Mouse (Mus musculus) embryonic facial prominence, embryonic 13.5 days (tissue): Measurements from ENCODE around the gene Park7. TPM values are rescaled to one million over a fixed set of nuclear protein-coding genes. Genes with fewer than 3 reads are reported as not detected.

Source experiments
- ATAC-seq: fragments of 200-750 bp; cut with Nextera tagmentation; 2 replicates; pipeline ENCODE4 v1.8.0; 2017; ENCODE audit warnings: low read depth; ENCODE audit not compliant: insufficient number of reproducible peaks, insufficient read depth, low FRiP score, low TSS enrichment
- H3K27ac ChIP-seq: fragments of 300-500 bp; sonication (generic); 2 replicates; pipeline ENCODE4 v1.5.1; 2015; ENCODE audit warnings: moderate library complexity, mild to moderate bottlenecking, inconsistent platforms
- H3K27me3 ChIP-seq: fragments of 300-500 bp; sonication (generic); 2 replicates; pipeline ENCODE4 v1.6.1; 2015; ENCODE audit warnings: mild to moderate bottlenecking, inconsistent platforms
- H3K36me3 ChIP-seq: fragments of 300-500 bp; sonication (generic); 2 replicates; pipeline ENCODE4 v1.6.1; 2015; ENCODE audit warnings: mild to moderate bottlenecking, inconsistent platforms
- H3K4me1 ChIP-seq: fragments of 300-500 bp; sonication (generic); 2 replicates; pipeline ENCODE4 v1.6.1; 2015; ENCODE audit warnings: inconsistent platforms
- H3K4me2 ChIP-seq: fragments of 300-500 bp; sonication (generic); 2 replicates; pipeline ENCODE4 v1.6.1; 2015; ENCODE audit warnings: moderate library complexity, mild to moderate bottlenecking, inconsistent platforms
- H3K4me3 ChIP-seq: fragments of 300-500 bp; sonication (generic); 2 replicates; pipeline ENCODE4 v1.5.1; 2015; ENCODE audit warnings: mild to moderate bottlenecking, inconsistent platforms
- H3K9ac ChIP-seq: fragments of 300-500 bp; sonication (generic); 2 replicates; pipeline ENCODE4 v1.6.1; 2015; ENCODE audit warnings: mild to moderate bottlenecking, inconsistent platforms
- H3K9me3 ChIP-seq: fragments of 300-500 bp; sonication (generic); 2 replicates; pipeline ENCODE4 v1.6.1; 2016; ENCODE audit warnings: inconsistent platforms
- WGBS: fragments of 180-500 bp; shearing (Covaris S2); methylation state at CpG from one replicate; pipeline ENCODE4 v1.1.7; 2015; ENCODE audit warnings: mixed read lengths; 5-methylcytosine and 5-hydroxymethylcytosine counted together
- polyA plus RNA-seq: library from polyadenylated mRNA; unstranded; fragments of >200 nt; fragmentation: Nextera tagmentation; extraction: Ambion mirVana; gene quantifications from 2 replicates; pipeline ENCODE4 v1.2.1, GENCODE M21; 2015

The Park7 gene
- polyA plus RNA-seq, 1 experiment from 2014 or later, result 449 TPM

DNA sequence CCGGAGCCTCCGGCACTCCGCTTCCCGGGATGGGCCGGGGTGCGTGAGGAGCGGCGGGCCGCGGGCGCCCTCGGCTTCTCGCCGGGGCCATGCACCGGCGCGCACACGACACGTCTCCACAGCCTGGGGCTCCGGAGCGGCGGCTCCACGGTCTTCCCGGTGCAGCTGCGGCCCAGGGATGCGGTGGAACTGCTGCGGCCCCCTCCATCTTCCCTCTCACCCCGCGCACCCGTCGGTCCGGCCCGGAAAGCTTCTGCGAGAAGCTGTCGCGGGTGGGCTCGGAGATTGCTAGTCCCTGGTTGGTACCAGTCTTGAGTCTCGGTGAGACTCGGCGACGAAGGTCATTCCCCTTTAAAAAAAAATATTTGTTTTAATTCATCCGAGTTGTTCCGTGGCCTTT is 58.9 kb downstream of the Park7 start:
- Histone ChIP-seq H3K9ac (peak overlapping the region; percentile 97), H3K9me3 (no peaks in the 10 kb centered on the region), H3K27ac (peak overlapping the region; percentile 98), H3K27me3 (no peaks in the 10 kb centered on the region), H3K36me3 (no peaks in the 10 kb centered on the region), H3K4me3 (peak overlapping the region; percentile 86), H3K4me2 (peak overlapping the region; percentile 62), H3K4me1 (peaks cover 23% of the 10 kb centered on the region)
- WGBS, result under 1% methylated on average over 43 of the region's 43 CpGs
- no peak; the same call in none of the 2 replicates for ATAC-seq

DNA sequence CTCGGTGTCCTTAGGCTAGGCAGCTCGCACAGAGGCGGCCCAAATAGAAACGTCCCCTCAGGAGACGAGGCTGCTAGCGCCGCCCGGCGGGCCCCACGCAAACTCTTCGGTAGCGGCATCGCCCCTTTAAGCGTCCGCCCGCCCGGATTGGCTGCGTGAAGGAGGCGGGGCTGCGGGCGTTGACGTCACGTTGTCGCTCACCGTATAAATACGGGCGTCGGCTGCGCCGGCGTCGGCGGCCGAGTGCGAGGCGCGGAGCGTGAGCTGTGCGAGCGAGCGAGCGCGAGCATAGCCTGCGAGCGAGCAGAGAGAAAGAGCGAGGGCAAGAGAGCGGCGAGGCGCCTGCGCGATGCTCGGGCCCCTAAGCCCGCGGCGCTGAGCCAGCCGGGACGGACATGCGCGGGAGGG is 59.4 kb downstream of the Park7 start:
- peak; percentile 93 for ATAC-seq
- Histone ChIP-seq H3K27me3 (no peaks in the 10 kb centered on the region), H3K9me3 (no peaks in the 10 kb centered on the region), H3K9ac (peak overlapping the region; percentile 97), H3K36me3 (no peaks in the 10 kb centered on the region), H3K4me1 (peaks cover 23% of the 10 kb centered on the region), H3K4me2 (peak overlapping the region; percentile 62), H3K4me3 (peak overlapping the region; percentile 86), H3K27ac (peak overlapping the region; percentile 98)
- under 1% methylated on average over 59 of the region's 59 CpGs for WGBS

GRCm38 (mm10) chr4:150853680-150854461 is 60.4 kb downstream of the Park7 start, which contains the start of gene Errfi1:
Gene Errfi1 (plus strand): TSS chr4:150853919.
- H3K9me3 ChIP-seq, result no peaks in the 10 kb centered on the region
- no peaks in the 10 kb centered on the region for H3K27me3 ChIP-seq
- H3K4me2 ChIP-seq, result peak within 1 kb of the TSS; percentile 62
- WGBS, result 52% methylated on average over 13 of the region's 13 CpGs
- peaks cover 25% of the 10 kb centered on the region for H3K4me1 ChIP-seq
- H3K9ac ChIP-seq, result peak within 1 kb of the TSS; percentile 70
- ATAC-seq, result no peak
- H3K36me3 ChIP-seq, result no peaks in the 10 kb centered on the region
- H3K27ac ChIP-seq, result peak within 1 kb of the TSS; percentile 60; the same call in 1 of the 2 replicates
- H3K4me3 ChIP-seq, result peak within 1 kb of the TSS; percentile 86

GRCm38 (mm10) chr4:150852479-150852878 is 61.8 kb downstream of the Park7 start:
- Histone ChIP-seq H3K36me3 (no peaks in the 10 kb centered on the region), H3K9ac (no peak overlapping the region), H3K9me3 (no peaks in the 10 kb centered on the region), H3K4me3 (no peak overlapping the region), H3K27ac (no peak overlapping the region), H3K4me1 (peaks cover 22% of the 10 kb centered on the region), H3K4me2 (no peak overlapping the region), H3K27me3 (no peaks in the 10 kb centered on the region)
- no peak for ATAC-seq
- WGBS, result 77% methylated on average over 4 of the region's 4 CpGs

DNA sequence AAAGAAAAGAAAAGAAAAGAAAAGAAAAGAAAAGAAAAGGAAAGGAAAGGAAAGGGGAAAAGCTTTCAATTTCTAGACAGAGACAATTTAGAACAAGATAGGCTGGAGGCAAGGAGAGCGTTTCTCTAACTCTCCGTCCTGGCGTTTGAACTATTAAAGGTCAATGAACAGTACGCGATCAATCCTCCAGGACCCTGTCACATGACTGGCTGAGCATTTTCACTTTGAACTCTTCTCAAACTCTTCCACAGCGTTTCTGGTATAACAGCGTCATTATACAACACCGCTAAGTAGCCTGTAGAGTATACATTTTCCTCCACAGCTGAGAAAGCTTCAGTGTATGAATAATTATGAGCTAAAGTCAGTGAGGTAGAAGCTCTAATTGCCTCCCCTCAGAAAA is 62.2 kb downstream of the Park7 start:
- ATAC-seq, result no peak
- no peaks in the 10 kb centered on the region for H3K9me3 ChIP-seq
- H3K9ac ChIP-seq, result no peak overlapping the region
- no peaks in the 10 kb centered on the region for H3K36me3 ChIP-seq
- H3K4me1 ChIP-seq, result peaks cover 21% of the 10 kb centered on the region
- H3K27me3 ChIP-seq, result no peaks in the 10 kb centered on the region
- WGBS, result 62% methylated on average over 8 of the region's 8 CpGs
- no peak overlapping the region for H3K4me3 ChIP-seq
- H3K27ac ChIP-seq, result no peak overlapping the region
- H3K4me2 ChIP-seq, result no peak overlapping the region

GRCm38 (mm10) chr4:150850893-150851292 is 63.3 kb downstream of the Park7 start:
- ATAC-seq, result no peak
- Histone ChIP-seq H3K4me3 (no peak overlapping the region), H3K4me1 (peaks cover 14% of the 10 kb centered on the region), H3K9ac (no peak overlapping the region), H3K27ac (no peak overlapping the region), H3K4me2 (no peak overlapping the region), H3K27me3 (no peaks in the 10 kb centered on the region), H3K36me3 (no peaks in the 10 kb centered on the region), H3K9me3 (no peaks in the 10 kb centered on the region)
- 89% methylated on average over 4 of the region's 4 CpGs for WGBS

DNA sequence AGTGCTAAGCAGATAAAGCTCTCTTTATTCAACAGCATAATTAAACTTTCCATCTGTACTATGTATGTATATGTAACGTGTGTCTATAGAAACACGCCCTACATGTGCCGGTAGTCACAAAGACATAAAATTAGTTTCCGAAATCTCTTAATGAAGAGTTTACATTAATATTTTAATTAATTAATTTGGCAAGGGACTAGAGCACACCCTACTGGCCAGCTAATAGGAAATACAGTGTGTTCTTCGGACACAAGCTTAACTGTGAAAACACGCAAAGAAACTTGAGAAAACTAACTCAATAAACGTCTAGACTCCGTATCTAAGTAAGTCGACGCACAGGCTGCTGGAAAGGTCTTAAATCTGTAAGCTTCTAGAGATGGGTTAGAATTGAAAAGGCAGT is 64.3 kb downstream of the Park7 start:
- Histone ChIP-seq H3K4me2 (no peak overlapping the region), H3K9me3 (no peaks in the 10 kb centered on the region), H3K27me3 (no peaks in the 10 kb centered on the region), H3K9ac (no peak overlapping the region), H3K27ac (no peak overlapping the region), H3K4me3 (no peak overlapping the region), H3K4me1 (peaks cover 11% of the 10 kb centered on the region; the same call in 1 of the 2 replicates), H3K36me3 (no peaks in the 10 kb centered on the region)
- WGBS, result 60% methylated on average over 10 of the region's 10 CpGs
- ATAC-seq, result no peak

Other genes starting within 250 kb of the Park7 start
- gene Errfi1, start 60.5 kb downstream of the Park7 start, polyA plus RNA-seq, result 23.1 and 25.8 TPM in 2 replicates
- gene Tnfrsf9, start 125 bp upstream of the Park7 start, polyA plus RNA-seq, result 0.39 and 0.51 TPM in 2 replicates
- not detected in 2 replicates for gene Uts2, start 82.7 kb upstream of the Park7 start, polyA plus RNA-seq
- 7.9 and 8.3 TPM in 2 replicates for gene Per3, start 130.2 kb upstream of the Park7 start, polyA plus RNA-seq
- 115 and 120 TPM in 2 replicates for gene Vamp3, start 143.5 kb upstream of the Park7 start, polyA plus RNA-seq
- not detected in 2 replicates for gene Gm13090, start 175.1 kb upstream of the Park7 start, polyA plus RNA-seq